Mouse (Mus musculus) adipocyte (in vitro differentiated cells): ENCODE data around the gene Rhob.
A peak's percentile ranks its signal among the peaks of the same experiment; 100 is the strongest.

ENCODE experiments used
- DNase-seq: peaks from one replicate; pipeline ENCODE4 v3.0.0-alpha.2; 2016; ENCODE audit warnings: low spot score

Gene Rhob

DNA sequence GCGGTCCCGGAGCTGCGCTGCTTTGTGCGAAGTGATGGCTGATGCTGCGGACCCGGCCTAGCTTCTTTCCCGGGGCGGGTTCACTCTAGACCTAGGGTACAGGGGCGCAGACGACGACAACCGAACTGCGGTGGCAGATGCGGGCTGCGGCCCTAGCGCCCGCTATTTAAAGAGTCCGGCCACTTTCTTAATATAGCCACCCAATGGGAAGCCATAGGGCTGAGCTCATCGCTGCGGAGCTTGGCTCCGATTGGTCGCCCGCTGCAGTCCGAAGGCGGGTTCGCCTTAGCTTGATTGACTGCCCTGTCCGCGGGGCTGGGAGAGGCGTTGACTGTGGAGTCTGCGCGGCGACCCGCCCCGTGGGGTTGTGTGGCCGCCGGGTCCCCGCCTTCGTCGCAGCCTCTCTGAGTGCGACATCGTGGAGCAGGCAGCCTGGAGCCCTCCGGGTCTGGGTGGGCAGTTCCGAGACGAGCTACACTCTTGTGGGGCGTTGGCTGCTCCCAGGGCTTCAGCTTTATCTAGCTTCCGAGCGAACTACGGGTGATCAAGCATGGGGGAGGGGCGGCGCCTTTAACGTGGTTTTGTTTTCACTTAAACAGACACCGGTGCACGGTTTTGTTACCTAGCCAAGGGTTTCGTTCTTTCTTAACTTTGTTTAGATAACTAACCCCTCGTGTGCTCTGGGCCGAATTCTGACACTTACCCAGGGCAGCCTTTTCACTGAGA, at the start of gene Rhob:
Gene Rhob, minus strand, starts transcription at position 139 of the 726 bp plus-strand sequence.
- peak; percentile 96 for DNase-seq

DNA sequence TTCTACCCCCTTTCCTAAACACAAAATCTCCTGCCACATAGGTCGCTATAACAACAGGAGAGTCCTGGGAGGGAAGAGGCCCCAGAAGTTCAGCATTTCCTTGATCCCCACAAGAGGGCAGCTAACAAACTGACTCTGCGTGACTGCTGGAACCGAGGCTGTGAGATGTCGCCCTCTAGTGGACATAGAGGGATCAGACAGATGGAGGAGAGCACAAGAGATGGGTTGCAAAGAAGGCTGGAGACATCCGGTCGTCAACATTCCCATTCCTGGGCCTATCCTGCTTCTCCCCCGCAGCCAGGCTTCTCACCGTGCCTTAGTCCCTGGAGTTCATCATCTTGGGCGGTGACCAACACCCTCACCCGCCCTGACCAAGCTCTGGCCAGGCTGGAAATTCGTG, 47.5 kb upstream of the Rhob start:
- DNase-seq = peak; percentile 95

DNA sequence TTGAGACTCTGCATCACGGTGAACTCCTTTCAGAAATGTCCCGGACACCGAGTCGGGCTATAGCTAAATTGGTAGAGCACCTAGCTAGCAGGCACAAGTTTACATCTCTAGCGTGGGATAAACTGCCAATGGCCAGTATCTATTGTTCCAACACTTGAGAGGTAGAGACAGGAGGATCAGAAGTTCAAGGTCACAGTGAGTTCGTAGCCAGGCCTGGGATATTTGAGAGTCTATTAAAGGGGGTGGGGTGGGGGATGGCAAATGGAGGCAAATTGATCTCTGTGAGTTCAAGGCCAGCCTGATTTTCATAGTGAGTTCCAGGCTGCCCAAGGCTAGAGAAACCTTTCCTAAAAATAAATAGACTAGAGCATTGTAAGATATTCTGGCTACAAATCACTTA, 47.0 kb upstream of the Rhob start:
- DNase-seq = no peak

DNA sequence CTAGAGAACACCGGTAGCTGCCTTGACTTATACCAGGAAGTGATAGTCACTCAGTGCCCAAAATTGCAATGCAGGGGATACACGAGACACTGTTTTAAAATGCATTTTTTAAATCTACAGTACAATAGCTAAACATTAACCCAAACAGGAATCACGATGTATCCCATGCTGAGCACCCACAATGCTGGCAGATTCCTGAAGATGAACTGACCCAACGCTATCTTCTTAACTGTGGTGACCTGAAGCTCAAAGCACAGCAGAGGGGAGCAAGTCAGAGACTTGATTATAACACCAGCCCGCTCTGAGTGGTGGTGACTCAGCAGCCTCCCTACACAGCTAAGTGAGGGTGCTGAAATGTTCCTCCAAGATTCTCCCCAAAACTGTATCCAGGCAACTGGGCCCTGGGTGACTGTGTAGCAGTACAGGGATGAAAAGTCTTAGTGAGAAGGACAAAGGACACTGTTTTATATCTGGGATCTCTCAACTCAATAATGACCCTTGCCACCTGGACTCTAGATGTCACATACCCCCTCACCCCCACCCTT, 45.3 kb upstream of the Rhob start:
- DNase-seq = no peak

DNA sequence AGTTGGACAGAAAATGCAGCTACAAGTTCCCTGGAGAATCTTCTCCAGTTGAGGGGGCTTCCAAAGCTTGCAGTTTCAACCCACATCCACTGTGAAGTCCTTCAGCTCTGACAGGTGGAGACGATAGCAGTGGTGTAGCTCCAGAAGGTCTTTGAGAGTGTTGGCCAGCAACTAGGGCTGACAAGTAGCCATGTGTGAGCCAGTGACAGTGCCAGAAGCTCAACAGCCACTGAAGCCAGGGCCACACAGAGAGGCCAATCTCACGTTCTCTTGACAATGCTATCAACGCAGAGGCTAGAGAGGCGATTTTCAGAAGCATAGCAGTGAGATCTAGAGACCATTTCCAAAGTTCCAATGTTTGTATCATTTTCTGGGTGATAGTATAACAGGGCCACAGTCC, 42.6 kb upstream of the Rhob start:
- no peak for DNase-seq

DNA sequence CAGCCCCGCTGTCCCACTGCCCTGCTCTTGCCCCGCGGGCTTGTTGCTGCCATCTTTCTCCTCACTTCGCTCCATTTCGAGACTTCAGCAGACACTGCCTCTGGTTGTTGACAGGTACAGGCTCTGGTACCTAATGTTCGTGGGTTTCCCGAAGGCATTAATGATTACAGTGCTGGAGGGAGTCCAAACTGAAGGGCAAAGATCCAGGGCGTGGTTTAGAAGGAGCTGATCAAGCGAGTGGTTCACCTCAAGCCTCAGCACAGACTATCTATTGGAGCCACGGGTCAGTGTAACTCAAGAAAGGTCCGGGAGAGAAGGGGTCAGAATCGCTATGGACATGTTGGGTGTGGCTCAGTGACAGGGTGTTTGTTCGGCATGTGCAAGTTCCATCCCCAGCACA, 39.7 kb upstream of the Rhob start:
- no peak for DNase-seq

DNA sequence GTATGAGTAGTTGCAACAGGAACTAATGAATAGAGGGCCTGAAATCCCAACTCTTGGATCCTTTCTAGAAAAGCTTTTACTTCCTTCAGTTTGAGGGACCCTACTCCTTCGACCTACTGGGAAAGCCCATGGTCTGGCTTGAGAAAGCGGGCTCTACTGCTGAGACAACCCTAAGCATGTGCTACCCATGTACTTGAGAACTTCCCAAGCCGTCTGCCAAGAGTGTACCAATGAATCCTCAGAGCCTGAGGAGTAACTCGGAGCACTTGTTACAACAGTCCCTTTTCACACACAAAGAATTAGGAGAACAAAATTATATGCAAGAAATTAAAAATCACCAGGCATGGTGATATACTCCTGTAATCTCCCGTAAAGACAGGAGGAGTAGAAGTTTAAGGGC, 37.5 kb upstream of the Rhob start:
- peak; percentile 52 for DNase-seq

DNA sequence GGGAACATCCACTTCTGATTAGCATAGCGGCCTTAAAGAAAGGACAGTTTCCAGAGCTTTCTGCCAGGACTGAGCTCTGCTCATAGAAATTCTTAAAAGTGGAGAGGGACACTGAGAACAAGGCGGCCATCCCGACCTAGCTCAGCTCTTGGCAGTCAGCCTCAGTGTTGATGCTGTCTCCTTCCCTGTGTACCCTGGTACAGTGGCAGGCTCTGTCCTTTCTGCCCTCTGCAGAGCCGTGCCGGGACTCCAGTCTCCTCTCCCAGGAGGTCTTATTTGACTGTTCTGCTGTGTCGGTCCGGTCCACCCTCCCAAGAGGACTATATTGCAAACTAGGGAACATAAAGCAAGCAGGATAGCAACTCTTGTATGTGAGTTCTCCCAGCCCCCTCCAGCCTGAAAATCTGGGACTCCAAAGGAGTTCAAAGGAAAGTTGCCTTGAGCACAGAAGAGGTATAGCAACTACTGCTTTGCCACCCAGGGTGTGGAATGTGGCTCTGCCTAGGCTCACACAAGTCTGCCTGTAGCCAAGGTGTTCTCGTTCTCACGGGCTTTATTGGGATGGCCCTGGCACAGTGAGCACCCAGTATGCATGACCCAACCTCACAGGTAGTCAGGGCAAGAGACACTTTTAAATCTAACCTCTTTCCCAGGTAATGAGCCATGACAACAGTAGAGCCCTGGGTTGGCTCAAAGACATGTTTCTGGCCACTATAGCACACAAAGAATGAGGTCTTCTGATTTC, 36.6 kb upstream of the Rhob start:
- no peak for DNase-seq

DNA sequence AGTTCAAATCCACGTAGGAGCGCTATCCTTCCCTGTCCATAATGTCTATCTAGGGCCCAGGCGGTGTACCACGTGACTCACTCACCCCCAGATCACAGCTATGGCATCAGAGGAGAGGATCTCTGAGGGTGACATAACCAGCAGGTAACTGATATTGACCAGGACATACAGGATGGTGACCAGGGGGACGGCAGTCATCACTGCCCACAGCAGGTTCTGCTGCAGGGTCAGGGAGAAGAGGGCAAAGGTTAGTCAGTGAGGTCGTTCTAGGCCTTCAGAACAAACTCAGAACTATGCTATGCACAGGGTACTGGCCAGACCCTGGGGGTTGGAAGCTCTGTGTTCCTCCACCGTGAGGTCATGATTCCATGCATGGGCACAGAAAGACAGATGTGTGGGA, 35.8 kb upstream of the Rhob start:
- DNase-seq = no peak

DNA sequence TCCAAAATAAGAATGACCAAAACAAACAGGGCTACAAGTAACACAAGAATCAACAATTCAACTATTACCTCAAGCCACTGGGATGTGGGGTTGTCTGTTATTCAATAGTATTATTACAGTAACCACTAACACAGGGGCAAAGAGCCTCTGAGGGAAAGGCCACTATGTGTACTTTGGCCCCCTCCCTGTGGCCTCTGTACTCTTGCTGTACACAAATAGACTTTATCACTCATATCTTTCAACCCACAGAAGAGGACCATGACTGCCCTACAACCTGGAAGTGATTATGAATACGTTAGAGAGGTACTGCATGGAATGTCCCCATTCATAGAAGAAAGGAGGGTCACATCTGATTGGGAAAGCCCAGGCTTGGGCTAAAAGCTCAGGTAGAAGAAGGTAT, 35.1 kb upstream of the Rhob start:
- DNase-seq = no peak

DNA sequence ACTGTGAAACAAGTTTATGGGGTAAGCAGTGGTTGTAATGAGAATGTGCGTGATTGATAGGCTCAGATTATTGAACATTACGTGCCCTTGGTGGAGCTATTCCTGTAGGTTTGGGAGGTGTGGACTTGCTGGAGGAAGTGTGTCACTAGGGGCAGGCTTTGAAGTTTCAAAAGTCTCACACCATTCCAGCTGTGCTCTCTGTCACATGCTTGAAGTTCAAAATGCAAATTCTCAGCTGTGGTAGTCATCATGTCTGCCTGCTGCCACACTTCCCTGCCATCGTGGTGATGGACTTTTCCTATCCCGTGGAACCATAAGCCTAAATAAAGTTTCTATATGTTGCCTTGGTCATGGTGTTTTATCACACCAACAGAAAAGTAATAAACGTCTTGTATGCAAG, 28.0 kb upstream of the Rhob start:
- DNase-seq = no peak

DNA sequence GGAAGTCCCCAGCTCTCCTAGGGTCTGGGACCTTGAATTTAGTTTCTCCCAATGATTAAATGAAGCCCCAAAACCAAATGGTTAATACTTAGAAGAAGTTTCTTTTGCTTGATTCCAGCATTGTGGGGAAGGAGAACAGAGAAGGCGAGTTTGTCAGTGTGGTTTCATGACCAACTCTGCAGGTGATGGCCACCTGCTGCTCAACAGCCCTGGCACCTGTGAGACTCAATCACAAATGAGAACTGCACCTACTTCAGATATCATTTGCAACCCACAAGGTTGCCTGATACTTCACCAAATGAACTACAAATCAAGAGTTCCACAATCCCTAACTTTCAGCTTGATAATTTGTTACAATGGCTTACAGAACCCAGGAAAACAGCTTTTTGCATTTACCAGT, 27.4 kb upstream of the Rhob start:
- no peak for DNase-seq

DNA sequence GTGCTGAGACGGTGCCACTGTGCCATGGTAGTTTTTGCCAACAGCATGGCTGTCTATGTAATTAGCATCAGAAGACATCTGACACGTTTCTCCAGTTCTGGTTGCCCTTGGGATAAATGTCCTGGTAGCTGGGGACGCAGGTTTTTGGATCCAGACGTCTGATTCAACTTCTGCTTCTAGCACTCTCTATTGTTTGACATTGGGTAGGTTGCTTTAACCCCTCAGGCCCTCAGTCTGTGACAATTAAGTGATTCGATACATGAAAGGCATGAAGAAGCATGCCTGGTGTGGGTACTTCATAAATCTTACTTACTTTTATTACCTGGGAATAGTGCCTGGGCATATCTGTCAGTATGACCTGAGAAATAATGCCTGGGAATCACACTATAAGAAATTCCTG, 24.3 kb upstream of the Rhob start:
- DNase-seq = no peak

DNA sequence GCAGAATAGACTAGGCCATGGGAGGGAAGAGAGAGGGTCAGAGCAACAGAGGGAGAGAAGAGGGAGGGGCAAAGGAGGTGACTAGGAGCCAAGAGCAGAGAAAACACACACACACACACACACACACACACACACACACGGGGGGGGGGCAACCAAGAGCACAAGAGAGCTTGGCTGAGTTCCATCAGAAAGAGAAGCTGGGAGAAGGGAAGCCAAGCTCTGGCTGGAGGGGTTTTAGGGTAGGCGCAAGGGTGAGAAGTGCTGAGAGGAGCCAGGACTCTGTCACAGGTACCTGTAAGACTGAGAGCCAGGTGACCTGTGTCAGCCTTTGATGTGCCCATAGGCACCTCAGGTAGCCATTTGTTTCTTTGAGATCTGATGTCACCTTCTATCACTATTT, 22.9 kb upstream of the Rhob start:
- no peak for DNase-seq

DNA sequence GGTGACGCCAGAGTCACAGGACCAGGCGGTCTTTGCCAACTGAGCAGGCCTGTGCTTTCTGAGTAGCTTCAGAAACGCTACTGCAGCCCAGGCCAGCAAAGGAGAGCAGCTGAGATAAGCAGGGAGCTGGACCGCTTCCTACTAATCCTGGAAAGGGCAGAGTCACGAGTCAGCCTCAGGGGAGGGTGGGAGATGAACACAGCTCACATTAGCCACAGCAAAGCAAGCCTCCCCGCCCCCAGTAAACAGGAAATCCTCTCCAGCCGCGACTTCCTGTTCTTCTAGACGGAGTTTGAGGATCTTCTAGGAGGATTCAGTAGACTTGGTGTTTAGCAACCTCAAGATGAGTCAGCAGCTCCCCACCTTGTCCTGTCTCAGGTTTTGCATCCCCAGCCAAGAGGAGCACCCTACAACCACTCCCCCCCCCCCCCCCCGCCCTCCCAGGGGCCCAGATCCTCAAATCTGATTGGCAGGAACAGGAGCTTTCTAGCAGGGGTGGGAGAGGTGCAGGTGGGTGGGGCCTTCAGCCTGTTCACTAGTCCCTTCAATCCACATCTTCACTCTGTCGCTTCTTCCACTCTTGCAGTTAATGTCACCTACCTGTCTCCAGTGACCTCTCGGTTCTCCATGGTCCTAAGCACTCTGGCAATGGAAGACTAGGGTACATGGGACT, 21.7 kb upstream of the Rhob start:
- DNase-seq = peak; percentile 66

DNA sequence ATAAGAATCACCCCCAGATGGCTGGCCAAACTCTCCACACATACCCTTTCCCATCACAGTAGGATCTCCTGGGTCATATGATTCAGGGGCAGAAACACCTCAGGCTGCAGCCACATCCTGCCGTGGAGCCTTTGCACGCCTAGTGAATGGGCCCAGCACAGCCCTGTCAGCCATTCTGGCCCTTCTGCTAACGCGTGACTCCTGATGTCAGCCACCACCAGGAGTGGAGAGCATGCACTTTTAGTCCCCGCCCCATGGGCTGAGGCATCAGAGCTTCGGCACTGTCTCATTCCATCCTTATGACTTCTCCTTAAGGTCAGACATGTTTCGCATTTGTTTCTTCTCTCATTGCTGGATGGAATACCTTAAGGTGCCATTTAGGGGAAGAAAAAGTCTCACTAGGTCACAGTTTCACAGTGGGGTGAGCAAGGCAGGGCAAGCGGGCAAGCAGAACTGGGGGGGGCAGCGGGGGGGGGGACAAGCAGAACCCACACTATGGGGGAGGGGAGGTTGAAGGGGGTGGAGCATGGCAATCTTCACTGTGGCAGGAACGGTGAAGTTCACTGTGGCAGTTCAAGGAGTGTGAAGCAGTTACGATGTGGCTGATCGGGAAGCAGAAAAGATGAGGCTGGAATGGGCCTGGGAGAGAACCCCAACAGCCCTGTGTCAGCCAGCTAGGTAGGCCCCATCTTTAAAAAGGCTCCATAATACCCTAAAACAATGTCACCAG, 19.8 kb upstream of the Rhob start:
- DNase-seq = no peak

DNA sequence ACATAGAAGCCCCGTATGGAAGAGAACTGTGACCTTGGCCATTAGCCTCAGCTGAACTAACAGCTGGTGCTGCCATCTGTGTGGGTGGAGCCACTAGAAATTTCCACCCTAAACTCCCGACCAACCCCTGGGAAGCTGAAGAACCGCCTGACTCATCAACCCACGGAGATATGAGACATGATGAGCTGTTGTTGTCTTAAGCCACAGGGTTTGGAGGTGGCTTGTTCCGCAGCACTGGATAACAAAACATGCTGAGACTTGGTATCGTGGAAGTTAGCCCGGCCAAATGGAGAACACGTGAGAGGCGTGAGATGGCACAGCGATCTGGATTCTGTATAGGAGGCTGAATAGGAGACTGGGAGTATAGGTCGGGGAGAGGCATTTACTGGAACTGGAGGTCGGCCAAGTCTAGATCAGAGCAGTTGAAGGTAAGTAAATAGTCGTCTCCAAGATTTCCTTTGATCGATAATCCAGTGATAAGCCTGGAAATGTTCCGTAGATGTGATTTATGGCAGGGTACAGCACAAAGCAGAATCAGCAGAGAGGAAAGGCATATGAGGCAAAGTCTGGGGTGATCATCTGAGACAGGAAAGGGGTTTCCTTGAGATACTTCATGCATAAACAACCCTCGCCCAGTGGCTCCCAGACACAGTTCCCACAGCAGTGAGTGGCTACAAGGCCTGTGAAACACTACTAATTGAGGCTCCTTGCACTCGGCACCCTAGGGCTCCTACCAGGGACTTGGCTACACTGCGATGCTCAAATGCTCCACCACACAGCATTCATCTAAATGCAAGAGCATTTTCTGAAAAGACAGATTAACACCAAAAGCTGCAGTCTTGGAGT, 11.5 kb upstream of the Rhob start:
- DNase-seq = peak; percentile 68

DNA sequence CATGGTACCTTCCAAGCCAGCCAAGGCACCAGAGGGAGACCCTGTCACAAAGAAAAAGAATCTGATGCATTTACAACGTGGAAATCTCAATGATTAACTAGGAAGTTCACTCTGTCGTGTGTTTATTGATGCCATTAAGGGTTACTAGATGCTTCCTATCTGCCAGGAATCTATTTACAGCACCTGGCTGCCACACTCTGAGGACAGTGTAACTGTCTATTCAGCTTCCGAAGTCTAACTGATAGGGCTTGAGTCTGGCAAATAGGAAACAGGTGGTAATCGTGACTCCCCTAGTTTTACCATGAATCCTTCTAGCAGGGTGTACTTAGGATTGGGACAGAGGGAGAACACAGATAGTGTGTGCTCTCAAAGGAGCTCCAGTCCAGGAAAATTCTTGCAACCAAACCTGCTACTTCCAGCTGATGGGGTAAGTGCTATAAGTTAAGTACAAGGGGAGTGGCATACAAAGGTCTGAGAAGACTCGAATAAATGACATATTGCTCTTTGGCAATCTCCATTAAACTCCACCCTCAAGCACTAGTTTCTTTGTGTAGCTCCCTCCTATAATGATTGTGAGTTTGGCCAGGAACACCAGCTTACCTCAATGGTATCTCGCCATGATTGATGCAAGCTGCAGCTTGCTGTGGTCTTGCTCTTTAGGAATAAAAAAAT, 10.6 kb upstream of the Rhob start:
- no peak for DNase-seq

DNA sequence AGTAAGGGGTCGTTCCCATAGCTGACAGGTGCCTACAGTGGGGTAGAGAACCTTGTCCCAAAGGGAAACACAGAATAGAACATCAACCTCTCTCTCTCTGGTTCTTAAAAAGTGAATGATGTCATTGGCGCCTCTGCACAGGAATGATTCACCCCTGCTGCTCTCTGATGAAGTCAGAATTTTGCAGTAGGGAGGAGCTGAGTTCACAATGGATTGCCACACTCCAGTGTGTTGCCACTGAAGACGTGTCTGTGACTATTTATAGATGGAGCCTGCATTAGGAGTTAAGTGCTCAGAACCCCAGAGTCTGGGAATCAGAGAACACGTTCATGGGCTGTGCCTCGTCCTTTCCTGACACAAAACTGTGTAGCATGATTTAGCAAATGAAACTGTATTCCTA, 9.9 kb upstream of the Rhob start:
- DNase-seq = peak; percentile 84

DNA sequence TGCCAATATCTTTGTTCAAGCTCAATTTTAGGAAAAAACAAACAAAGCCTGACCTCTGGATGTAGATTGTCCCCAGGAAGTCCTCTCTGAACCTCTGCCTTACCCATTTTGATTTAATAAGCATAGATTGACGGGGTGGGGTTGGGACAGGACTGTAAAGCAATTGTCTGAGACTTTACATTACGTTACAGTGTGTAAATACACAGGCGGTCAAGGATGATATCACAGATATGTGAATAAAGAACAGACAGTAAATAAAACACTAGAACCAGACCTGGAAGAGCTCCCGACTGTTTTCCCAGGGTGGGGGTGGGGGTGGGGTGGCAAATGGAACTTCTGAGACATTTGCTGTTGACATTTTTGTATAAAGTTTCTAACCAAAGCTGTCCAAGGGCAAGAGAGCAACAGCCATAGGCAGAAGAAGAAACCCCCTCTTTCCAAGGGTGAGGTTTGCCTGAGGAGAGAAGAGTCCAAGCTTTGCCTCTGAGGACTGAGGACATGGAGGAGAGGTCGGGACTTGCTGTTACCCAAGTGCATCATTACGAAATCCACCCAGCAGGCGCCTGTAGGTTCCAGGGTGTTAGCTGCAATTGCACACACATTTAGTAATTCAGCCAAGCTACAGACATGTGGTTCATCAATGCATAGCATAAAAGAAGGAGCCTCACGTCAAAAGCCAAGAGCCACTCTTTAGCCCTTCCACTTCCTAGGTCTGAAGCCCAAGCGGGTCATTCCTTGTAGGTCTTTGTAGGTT, 7.3 kb upstream of the Rhob start:
- DNase-seq = peak; percentile 88
